Mouse (Mus musculus): ENCODE results near the gene Prdx6b. TPM values are rescaled to one million over a fixed set of nuclear protein-coding genes. Genes with fewer than 3 reads are reported as not detected.

The Prdx6b gene
- polyA plus RNA-seq, 1 experiment, result not detected

- Histone ChIP-seq H3K36me3 (ENCODE audit: control insufficient read depth, insufficient read depth, low read length, poor library complexity, severe bottlenecking) (peaks cover 7% of the 10 kb centered on the region), H3K27ac (ENCODE audit: insufficient read depth, low read length) (no peak overlapping the region), H3K4me1 (ENCODE audit: control insufficient read depth, insufficient read depth, low read length) (no peaks in the 10 kb centered on the region)
These were observed 35.0 kb downstream of the Prdx6b start for GRCm38 (mm10) chr2:80327272-80327671.

GRCm38 (mm10) chr2:80328961-80329653, 36.8 kb downstream of the Prdx6b start:
- Histone ChIP-seq H3K27me3 (ENCODE audit: control insufficient read depth, insufficient read depth, low read length, poor library complexity, severe bottlenecking) (no peaks in the 10 kb centered on the region), H3K4me1 (ENCODE audit: control insufficient read depth, insufficient read depth, low read length) (no peaks in the 10 kb centered on the region), H3K27ac (ENCODE audit: insufficient read depth, low read length) (no peak overlapping the region), H3K36me3 (ENCODE audit: control insufficient read depth, insufficient read depth, low read length, poor library complexity, severe bottlenecking) (peaks cover 9% of the 10 kb centered on the region), H3K9ac (ENCODE audit: low read depth, poor library complexity, severe bottlenecking) (no peak overlapping the region), H3K4me3 (ENCODE audit: low read depth, low read length) (no peak overlapping the region), H3K9me3 (replicated peaks; ENCODE audit: control insufficient read depth, insufficient read depth, low read length, poor library complexity, severe bottlenecking) (no peaks in the 10 kb centered on the region)
- TF ChIP-seq EP300 (IDR thresholded peaks at IDR 0.05; ENCODE audit: insufficient read depth, low read depth, low read length), result no peak
- TF ChIP-seq POLR2A (IDR thresholded peaks at IDR 0.05; ENCODE audit: insufficient read depth, low read length), result no peak
- TF ChIP-seq CTCF (IDR thresholded peaks at IDR 0.05; ENCODE audit: low read depth, low read length), result no peak

More at GRCm38 (mm10) chr2:80327272-80327671, 35.0 kb downstream of the Prdx6b start:
- no peak overlapping the region for H3K9ac ChIP-seq (ENCODE audit: low read depth, poor library complexity, severe bottlenecking)
- H3K27me3 ChIP-seq (ENCODE audit: control insufficient read depth, insufficient read depth, low read length, poor library complexity, severe bottlenecking), result no peaks in the 10 kb centered on the region
- TF ChIP-seq CTCF (IDR thresholded peaks at IDR 0.05; ENCODE audit: low read depth, low read length) (no peak), POLR2A (IDR thresholded peaks at IDR 0.05; ENCODE audit: insufficient read depth, low read length) (no peak), EP300 (IDR thresholded peaks at IDR 0.05; ENCODE audit: insufficient read depth, low read depth, low read length) (no peak)
- no peak overlapping the region for H3K4me3 ChIP-seq (ENCODE audit: low read depth, low read length)
- no peaks in the 10 kb centered on the region for H3K9me3 ChIP-seq (replicated peaks; ENCODE audit: control insufficient read depth, insufficient read depth, low read length, poor library complexity, severe bottlenecking)

GRCm38 (mm10) chr2:80340537-80340936, 48.3 kb downstream of the Prdx6b start:
- no peak overlapping the region for H3K9ac ChIP-seq (ENCODE audit: low read depth, poor library complexity, severe bottlenecking)
- no peaks in the 10 kb centered on the region for H3K27me3 ChIP-seq (ENCODE audit: control insufficient read depth, insufficient read depth, low read length, poor library complexity, severe bottlenecking)
- no peak for TF ChIP-seq EP300 (IDR thresholded peaks at IDR 0.05; ENCODE audit: insufficient read depth, low read depth, low read length)
- TF ChIP-seq CTCF (IDR thresholded peaks at IDR 0.05; ENCODE audit: low read depth, low read length), result no peak
- TF ChIP-seq POLR2A (IDR thresholded peaks at IDR 0.05; ENCODE audit: insufficient read depth, low read length), result no peak
- H3K9me3 ChIP-seq (replicated peaks; ENCODE audit: control insufficient read depth, insufficient read depth, low read length, poor library complexity, severe bottlenecking), result no peaks in the 10 kb centered on the region
- H3K4me3 ChIP-seq (ENCODE audit: low read depth, low read length), result no peak overlapping the region
- peaks cover 29% of the 10 kb centered on the region for H3K36me3 ChIP-seq (ENCODE audit: control insufficient read depth, insufficient read depth, low read length, poor library complexity, severe bottlenecking)
- no peaks in the 10 kb centered on the region for H3K4me1 ChIP-seq (ENCODE audit: control insufficient read depth, insufficient read depth, low read length)
- no peak overlapping the region for H3K27ac ChIP-seq (ENCODE audit: insufficient read depth, low read length)

Other genes with a start within 250 kb of the Prdx6b start
- 1.2 and 2.1 TPM in 2 replicates for gene Pde1a, start 163.0 kb upstream of the Prdx6b start, polyA plus RNA-seq (2011; ENCODE audit: insufficient read depth, insufficient read length, low read depth, missing spikeins)
- gene Dnajc10, start 23.0 kb downstream of the Prdx6b start, polyA plus RNA-seq (2011; ENCODE audit: insufficient read depth, insufficient read length, low read depth, missing spikeins), result 54.3 and 69.5 TPM in 2 replicates
- gene Frzb, start 155.2 kb downstream of the Prdx6b start, polyA plus RNA-seq (2011; ENCODE audit: insufficient read depth, insufficient read length, low read depth, missing spikeins), result 1.4 TPM in 2 replicates